Mouse (Mus musculus): Measurements from ENCODE around the gene Zfc3h1.

DNA sequence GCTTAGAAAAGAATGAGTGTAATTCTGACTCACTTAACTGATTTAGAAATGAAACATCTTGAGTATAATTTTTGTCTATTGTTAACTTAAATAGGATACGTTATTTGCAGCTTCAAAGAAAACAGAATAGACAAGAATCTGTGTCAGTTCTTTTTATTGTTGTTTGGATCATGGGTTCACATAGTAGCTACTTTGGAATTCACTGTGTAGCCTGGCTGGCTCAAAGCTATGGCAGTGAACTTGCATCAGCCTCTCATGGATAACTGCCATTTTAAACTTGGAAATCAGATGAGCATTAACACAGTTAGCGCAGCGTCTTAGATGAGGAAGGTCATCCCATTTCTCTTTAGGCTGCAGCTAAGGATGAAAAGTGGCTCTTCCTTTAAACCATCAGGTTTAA, 3.1 kb downstream of the Zfc3h1 start:
- TF ChIP-seq CTCF (IDR thresholded peaks at IDR 0.05; ENCODE audit: borderline replicate concordance, control insufficient read depth, extremely low read depth, insufficient read depth, low read length, poor library complexity) (no peak), POLR2A (IDR thresholded peaks at IDR 0.05; ENCODE audit: control insufficient read depth, extremely low read depth, insufficient read depth, low read length, poor library complexity) (no peak)
